Mouse (Mus musculus): ENCODE results near the gene Egln2. TPM values are rescaled to one million over a fixed set of nuclear protein-coding genes. Genes with fewer than 3 reads are reported as not detected.
A peak's percentile ranks its signal among the peaks of the same experiment; 100 is the strongest.

Egln2 gene
- polyA plus RNA-seq, 1 experiment from 2014 or later = 107 TPM

DNA sequence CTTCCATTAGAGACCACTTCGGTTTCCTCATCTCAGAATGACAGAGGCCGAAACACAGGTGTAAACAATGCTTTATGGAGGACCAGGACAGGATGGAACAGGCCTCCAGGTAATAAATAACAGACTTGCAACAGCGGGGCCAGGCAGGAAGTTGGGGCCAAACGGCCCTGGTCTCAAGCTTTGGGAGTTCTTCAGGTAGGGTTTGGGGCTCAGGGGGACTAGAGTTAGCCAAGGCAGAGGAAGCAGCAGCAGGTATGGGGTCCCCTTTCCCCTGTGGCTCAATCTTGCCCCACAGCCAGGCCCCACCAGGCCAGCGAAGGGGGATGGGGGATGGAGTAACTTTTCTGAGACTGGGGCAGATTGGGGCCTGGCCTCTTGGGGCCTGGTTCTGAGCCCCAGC, 1.8 kb upstream of the Egln2 start:
- Histone ChIP-seq H3K4me3 (no peak overlapping the region), H3K9ac (replicated peaks) (no peak overlapping the region), H3K27ac (replicated peaks) (no peak overlapping the region), H3K9me3 (no peaks in the 10 kb centered on the region), H3K27me3 (no peaks in the 10 kb centered on the region), H3K4me1 (peaks cover 32% of the 10 kb centered on the region), H3K36me3 (peaks cover 23% of the 10 kb centered on the region), H3K4me2 (replicated peaks) (no peak overlapping the region)
- ATAC-seq (replicated peaks) = no peak
- WGBS = 97% methylated on average over 5 of the region's 5 CpGs

DNA sequence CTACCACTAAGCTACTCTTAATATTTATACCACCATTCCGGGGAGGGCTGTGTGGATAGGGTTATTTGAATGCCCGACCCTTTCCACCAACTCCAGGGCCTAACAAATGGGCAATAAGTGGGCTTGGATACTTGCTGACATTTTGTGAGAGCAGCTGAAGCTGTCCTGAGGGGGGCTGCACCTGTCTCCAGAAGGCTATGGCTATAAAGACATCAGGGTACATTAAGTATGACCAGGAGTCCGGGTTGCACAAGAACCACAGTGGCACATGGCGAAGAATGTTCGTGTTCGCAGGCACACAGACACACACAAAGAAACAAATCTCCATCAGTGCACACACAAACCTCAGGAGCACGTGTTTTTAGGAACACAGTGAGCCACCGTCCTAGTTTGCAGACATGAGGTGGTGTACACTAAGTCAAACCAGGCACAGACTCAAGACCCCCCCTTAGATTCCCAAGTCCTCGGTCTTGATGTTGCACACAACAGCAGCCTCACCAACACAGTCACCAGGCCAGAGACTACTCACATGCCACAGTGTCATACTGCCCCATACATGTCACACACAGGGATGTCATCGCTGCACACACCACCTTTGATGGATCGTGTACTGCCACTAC, 983 bp upstream of the Egln2 start:
- Histone ChIP-seq H3K27me3 (no peaks in the 10 kb centered on the region), H3K4me3 (peak overlapping the region; percentile 90), H3K9ac (replicated peaks) (peak overlapping the region; percentile 86), H3K36me3 (peaks cover 16% of the 10 kb centered on the region), H3K9me3 (no peaks in the 10 kb centered on the region), H3K4me1 (peaks cover 40% of the 10 kb centered on the region), H3K27ac (replicated peaks) (peak overlapping the region; percentile 97), H3K4me2 (replicated peaks) (peak overlapping the region; percentile 85)
- WGBS = 75% methylated on average over 11 of the region's 11 CpGs
- ATAC-seq (replicated peaks) = no peak

DNA sequence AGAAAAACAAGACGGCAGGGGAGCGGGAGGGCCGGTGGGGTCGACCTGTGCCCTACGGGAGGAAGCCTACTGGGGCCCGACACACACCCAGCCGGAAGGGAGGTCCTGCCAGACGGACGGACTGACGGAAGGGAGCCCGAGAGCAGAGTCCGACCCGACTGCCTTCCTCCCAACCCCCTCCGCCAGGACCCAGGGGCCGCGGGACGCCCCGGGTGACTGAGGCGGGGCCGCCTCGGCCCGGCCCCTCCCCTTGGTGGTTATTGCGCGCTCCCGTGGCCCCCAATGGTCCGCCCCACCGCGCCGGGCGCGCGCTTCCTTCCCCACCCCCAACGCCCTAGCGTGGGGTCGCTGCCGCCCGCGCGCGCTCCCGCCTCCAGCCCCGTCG, 381 bp downstream of the Egln2 start:
- peak overlapping the region; percentile 86 for H3K9ac ChIP-seq (replicated peaks)
- H3K4me1 ChIP-seq = peaks cover 52% of the 10 kb centered on the region
- H3K27ac ChIP-seq (replicated peaks) = peak overlapping the region; percentile 97
- WGBS = under 1% methylated on average over 42 of the region's 43 CpGs
- H3K4me3 ChIP-seq = peak overlapping the region; percentile 90
- H3K9me3 ChIP-seq = no peaks in the 10 kb centered on the region
- ATAC-seq (replicated peaks) = peak; percentile 58
- H3K27me3 ChIP-seq = no peaks in the 10 kb centered on the region
- peak overlapping the region; percentile 85 for H3K4me2 ChIP-seq (replicated peaks)
- peaks cover 11% of the 10 kb centered on the region; the same call in 1 of the 2 replicates for H3K36me3 ChIP-seq

DNA sequence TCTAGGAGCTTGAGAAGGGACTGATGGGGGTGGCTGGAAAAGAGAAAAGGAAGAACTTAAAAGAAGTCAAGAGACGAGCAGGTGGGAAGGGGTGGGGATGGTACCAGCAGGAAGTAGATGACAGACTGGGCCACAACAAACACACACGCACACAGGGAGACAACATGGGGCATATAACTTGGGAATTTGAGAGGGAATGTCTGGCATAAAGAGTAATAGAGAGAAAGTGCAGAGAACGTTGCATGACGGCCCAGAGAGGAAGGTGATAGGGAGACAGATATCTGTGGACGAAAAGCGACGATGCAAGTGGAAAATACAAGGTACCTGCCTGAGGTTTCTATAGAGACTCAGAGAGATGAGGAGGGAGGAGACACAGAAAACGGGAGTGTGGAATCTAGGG, 906 bp downstream of the Egln2 start:
- H3K4me3 ChIP-seq = peak overlapping the region; percentile 90
- H3K9ac ChIP-seq (replicated peaks) = peak overlapping the region; percentile 86
- ATAC-seq (replicated peaks) = 0 out of 2 replicates have a peak, but pooled peaks have one; percentile 5
- peak overlapping the region; percentile 97 for H3K27ac ChIP-seq (replicated peaks)
- peaks cover 58% of the 10 kb centered on the region for H3K4me1 ChIP-seq
- H3K36me3 ChIP-seq = peaks cover 11% of the 10 kb centered on the region; the same call in 1 of the 2 replicates
- no peaks in the 10 kb centered on the region for H3K9me3 ChIP-seq
- H3K27me3 ChIP-seq = no peaks in the 10 kb centered on the region
- H3K4me2 ChIP-seq (replicated peaks) = peak overlapping the region; percentile 85
- 4% methylated on average over 8 of the region's 8 CpGs for WGBS

DNA sequence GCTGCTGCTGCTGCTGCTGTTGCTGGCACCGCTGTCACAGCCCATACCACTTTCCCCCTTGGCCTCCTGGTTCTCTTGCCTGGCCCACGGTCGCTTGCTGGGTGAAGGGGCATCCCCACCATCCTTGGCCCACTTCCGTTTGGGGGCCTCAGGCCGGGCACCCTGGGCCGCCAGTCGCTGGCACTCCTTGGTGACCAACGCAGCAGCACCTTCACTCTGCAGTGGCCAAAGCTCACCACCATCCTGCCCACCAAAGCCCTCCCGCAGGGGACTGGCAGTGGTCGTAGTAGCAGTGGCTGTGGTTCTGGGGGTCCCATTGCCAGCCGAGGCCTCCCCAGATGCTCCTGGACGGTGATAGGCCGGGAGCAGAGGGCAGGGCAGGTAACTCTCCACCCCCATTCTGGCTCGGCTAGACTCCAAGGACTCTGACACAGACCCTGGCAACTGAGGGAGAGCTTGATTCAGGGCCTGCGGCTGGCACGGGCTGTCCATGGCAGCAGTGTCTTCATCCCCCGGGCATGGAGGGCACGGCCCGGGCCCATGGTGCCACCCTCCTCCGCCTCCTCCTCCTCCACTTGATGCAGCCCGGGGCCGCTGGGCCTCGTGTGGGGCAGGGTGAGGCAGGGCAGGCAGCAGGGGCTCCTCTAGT, 1.5 kb downstream of the Egln2 start:
- 74% methylated on average over 23 of the region's 23 CpGs for WGBS
- peaks cover 63% of the 10 kb centered on the region for H3K4me1 ChIP-seq
- ATAC-seq (replicated peaks) = 0 out of 2 replicates have a peak, but pooled peaks have one; percentile 5

DNA sequence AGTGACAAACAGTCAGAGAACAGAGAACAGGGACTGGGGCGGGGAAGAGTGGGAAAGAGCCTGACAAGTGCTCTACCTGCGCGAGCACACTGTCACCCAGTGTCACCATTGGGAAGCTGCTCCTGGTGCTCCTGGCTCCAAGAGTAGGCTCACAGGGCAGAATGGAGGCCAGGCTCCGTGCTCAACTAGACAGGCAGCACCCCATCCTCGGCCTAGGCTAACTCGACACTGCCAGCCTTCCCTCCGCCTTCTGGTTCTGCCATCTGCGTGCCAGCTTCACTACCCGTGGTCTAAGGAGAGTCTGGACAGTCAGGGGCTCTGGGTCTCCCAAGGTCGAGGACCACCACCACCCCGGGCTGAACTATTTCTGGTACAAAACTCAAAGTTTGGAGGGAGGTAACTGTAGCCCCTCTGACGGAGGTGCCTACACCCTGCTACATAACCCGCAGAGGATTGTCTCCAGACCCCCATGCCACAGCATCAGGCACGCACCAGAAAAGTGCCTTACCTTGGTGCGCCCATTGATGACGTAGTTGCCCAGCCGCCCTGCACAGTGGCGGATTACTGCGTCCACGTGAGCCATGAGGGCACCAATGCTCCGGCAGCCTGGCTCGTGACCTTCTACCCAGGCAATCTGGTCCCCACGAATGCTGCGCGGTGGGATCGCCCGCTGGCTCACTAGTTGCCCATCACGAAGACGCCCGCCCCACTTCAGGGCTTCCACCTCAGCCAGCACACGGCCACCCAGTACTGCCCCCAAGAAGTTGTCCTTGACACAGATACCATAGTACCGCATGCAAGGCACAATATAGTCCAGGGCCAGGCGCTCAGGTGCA, 2.3 kb downstream of the Egln2 start:
- WGBS = 83% methylated on average over 33 of the region's 33 CpGs
- Histone ChIP-seq H3K9me3 (no peaks in the 10 kb centered on the region), H3K4me1 (peaks cover 70% of the 10 kb centered on the region), H3K27me3 (no peaks in the 10 kb centered on the region), H3K9ac (replicated peaks) (peak overlapping the region; percentile 86), H3K36me3 (peaks cover 12% of the 10 kb centered on the region; the same call in 1 of the 2 replicates), H3K4me3 (peak overlapping the region; percentile 90), H3K27ac (replicated peaks) (no peak overlapping the region), H3K4me2 (replicated peaks) (peak overlapping the region; percentile 85)
- ATAC-seq (replicated peaks) = no peak

More for the DNA sequence above, 1.5 kb downstream of the Egln2 start:
- H3K4me2 ChIP-seq (replicated peaks) = peak overlapping the region; percentile 85
- peak overlapping the region; percentile 97 for H3K27ac ChIP-seq (replicated peaks)
- peaks cover 11% of the 10 kb centered on the region; the same call in 1 of the 2 replicates for H3K36me3 ChIP-seq
- H3K27me3 ChIP-seq = no peaks in the 10 kb centered on the region
- H3K9ac ChIP-seq (replicated peaks) = peak overlapping the region; percentile 86
- H3K9me3 ChIP-seq = no peaks in the 10 kb centered on the region
- peak overlapping the region; percentile 90 for H3K4me3 ChIP-seq

DNA sequence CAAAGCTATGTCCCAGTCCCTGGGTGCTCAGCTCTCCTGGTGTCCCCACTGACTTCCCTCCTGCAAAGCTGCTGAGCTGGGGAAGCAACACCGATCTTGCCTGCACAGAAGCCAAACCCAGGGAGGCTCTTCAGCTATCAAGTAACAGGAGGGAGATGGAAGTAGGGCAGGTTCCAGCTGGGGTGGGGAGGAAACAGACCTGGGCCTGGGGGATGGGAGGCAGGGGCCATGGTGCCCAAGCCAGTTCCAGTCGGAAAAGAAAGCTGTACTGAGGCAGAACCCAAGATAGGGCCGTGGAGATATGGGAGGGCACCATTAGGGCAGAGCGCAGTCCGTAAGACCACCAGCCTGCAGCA, 3.2 kb downstream of the Egln2 start:
- 0 out of 2 replicates have a peak overlapping the region, but pooled peaks have one; percentile 90 for H3K4me3 ChIP-seq

DNA sequence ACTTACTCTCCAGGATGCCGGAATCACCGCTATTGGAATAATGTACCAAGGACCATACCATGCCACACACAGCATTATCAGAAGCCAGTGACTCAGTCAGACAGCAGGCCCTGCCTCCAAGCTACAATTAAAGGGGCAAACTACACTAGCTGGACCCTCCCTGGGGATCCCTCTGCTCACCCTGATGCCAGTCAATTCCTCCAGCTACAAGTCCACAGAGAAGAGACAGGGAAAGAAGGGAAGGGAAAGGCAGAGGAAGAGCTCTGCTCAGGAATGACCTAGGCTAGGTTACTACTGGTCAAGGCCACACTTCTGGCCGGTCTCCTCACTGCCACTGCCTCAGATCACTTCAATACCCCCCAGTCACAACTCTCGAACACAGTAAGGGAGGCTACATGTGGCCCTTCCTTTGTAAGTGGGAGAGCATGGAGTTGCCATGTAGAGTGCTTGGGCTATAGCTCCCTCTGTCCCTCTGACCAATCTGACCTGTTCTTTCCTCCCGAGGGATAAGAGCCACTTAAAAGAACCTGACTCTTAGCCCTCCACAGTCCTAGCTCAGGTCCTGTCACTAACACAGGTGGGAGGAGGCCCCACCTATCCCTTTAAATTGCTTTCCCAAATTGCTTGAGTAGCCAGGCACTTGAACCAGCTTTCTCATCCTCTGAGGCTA, 3.7 kb downstream of the Egln2 start:
- H3K4me1 ChIP-seq = peaks cover 70% of the 10 kb centered on the region
- WGBS = 93% methylated on average over 5 of the region's 5 CpGs
- no peak overlapping the region for H3K27ac ChIP-seq (replicated peaks)
- peak overlapping the region; percentile 7; the same call in 1 of the 2 replicates for H3K9ac ChIP-seq (replicated peaks)
- peaks cover 26% of the 10 kb centered on the region for H3K36me3 ChIP-seq
- H3K9me3 ChIP-seq = no peaks in the 10 kb centered on the region
- no peak overlapping the region for H3K4me3 ChIP-seq
- H3K27me3 ChIP-seq = no peaks in the 10 kb centered on the region
- ATAC-seq (replicated peaks) = no peak
- peak overlapping the region; percentile 85 for H3K4me2 ChIP-seq (replicated peaks)

More for the DNA sequence above, 3.2 kb downstream of the Egln2 start:
- no peaks in the 10 kb centered on the region for H3K27me3 ChIP-seq
- H3K9me3 ChIP-seq = no peaks in the 10 kb centered on the region
- peaks cover 70% of the 10 kb centered on the region for H3K4me1 ChIP-seq
- H3K9ac ChIP-seq (replicated peaks) = peak overlapping the region; percentile 7
- H3K4me2 ChIP-seq (replicated peaks) = peak overlapping the region; percentile 85
- ATAC-seq (replicated peaks) = no peak
- no peak overlapping the region for H3K27ac ChIP-seq (replicated peaks)
- peaks cover 21% of the 10 kb centered on the region for H3K36me3 ChIP-seq
- 86% methylated on average over 5 of the region's 5 CpGs for WGBS

DNA sequence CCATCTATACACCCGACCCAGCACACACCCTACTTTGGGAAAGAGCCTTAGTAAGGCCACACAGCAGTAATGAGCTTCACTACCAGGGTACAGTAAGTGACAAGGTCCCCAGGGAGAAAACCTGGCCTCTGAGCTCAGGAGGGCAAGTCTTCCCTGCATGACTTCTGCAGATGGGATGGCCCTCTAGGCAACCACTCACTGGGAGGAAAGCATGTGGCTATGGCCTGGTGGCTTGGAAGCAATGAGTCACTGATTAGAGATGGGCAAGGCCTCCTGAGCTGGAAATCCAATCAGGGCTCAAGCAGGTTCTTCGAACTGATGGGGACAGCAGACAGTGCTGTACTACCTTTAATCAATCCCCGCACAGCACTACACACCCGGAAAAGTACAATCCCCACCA, 4.9 kb downstream of the Egln2 start:
- Histone ChIP-seq H3K9me3 (no peaks in the 10 kb centered on the region), H3K9ac (replicated peaks) (no peak overlapping the region), H3K4me3 (no peak overlapping the region), H3K4me1 (peaks cover 63% of the 10 kb centered on the region), H3K4me2 (replicated peaks) (no peak overlapping the region), H3K27me3 (no peaks in the 10 kb centered on the region), H3K27ac (replicated peaks) (no peak overlapping the region), H3K36me3 (peaks cover 34% of the 10 kb centered on the region)
- ATAC-seq (replicated peaks) = no peak
- 87% methylated on average over 4 of the region's 4 CpGs for WGBS

DNA sequence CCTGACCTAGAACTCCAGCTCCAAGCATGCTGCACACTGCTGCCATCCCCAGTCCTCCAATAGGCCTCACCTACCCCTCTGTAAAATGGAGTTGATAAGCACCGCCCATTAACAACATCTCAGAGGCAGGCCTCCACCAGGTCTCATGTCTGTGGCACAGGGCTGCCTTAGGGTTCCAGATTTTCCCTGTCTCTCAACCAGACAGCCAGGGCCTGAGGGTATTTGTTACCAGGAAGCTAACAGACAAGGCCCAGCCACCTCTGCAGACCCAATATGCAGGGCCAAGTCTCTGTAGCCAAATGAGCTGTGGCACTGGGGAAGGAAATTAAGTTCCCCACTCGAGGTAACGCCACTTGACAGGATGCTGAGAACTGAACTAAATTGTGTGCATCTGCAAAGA, 5.7 kb downstream of the Egln2 start:
- no peaks in the 10 kb centered on the region for H3K9me3 ChIP-seq
- no peak overlapping the region; the same call in 1 of the 2 replicates for H3K9ac ChIP-seq (replicated peaks)
- no peak for ATAC-seq (replicated peaks)
- H3K27me3 ChIP-seq = no peaks in the 10 kb centered on the region
- peaks cover 34% of the 10 kb centered on the region for H3K36me3 ChIP-seq
- no peak overlapping the region for H3K4me3 ChIP-seq
- peaks cover 63% of the 10 kb centered on the region for H3K4me1 ChIP-seq
- WGBS = 88% methylated on average over 3 of the region's 3 CpGs
- no peak overlapping the region for H3K4me2 ChIP-seq (replicated peaks)
- no peak overlapping the region for H3K27ac ChIP-seq (replicated peaks)

DNA sequence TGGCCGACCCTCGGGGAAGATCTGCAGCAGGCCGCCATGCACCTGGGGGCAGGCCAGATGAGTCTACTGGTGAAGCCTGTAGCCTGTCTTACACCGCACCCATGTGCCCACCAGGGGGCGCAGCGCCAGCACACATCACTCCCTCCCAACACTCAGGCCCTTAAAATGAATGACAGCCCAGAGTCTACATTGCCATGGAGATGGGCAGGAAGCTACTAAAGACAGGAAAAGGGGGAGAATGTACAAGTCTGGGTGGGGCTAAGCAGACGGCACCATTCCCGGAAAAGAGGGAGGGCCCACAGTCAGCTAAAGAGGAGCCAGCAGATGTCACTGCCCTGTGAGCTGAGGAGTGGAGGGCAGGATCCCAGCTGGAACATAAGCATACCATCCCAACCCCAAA, 6.7 kb downstream of the Egln2 start:
- H3K9me3 ChIP-seq = no peaks in the 10 kb centered on the region
- no peaks in the 10 kb centered on the region for H3K27me3 ChIP-seq
- WGBS = 15% methylated on average over 8 of the region's 8 CpGs
- H3K9ac ChIP-seq (replicated peaks) = no peak overlapping the region
- no peak overlapping the region for H3K4me3 ChIP-seq
- H3K27ac ChIP-seq (replicated peaks) = no peak overlapping the region; the same call in 1 of the 2 replicates
- H3K36me3 ChIP-seq = peaks cover 34% of the 10 kb centered on the region
- ATAC-seq (replicated peaks) = peak; percentile 91
- H3K4me1 ChIP-seq = peaks cover 54% of the 10 kb centered on the region
- 0 out of 2 replicates have a peak overlapping the region, but pooled peaks have one; percentile 1 for H3K4me2 ChIP-seq (replicated peaks)
